Mouse (Mus musculus) midbrain, postnatal 0 days (tissue): ENCODE measurements at regions not wholly inside any gene's neighbourhood (a gene's known extent, or its start where the extent isn't known, plus 50 kb on each side); places are given as distances from the start of the nearest gene placed in this dataset.

Experiments used
- ATAC-seq: fragments of 200-750 bp; cut with Nextera tagmentation; 2 replicates; pipeline ENCODE4 v1.8.0; 2017; ENCODE audit warnings: moderate number of reproducible peaks, mild to moderate bottlenecking, moderate TSS enrichment, moderate library complexity; ENCODE audit not compliant: low FRiP score
- DNase-seq: peaks from one replicate; pipeline ENCODE4 v3.0.0-alpha.2; 2015; ENCODE audit warnings: low spot score
- H3K27ac ChIP-seq: fragments of 300-500 bp; sonication (generic); 2 replicates; pipeline ENCODE4 v1.5.1; 2014; ENCODE audit warnings: low read depth, mild to moderate bottlenecking, low read length, mixed read lengths
- H3K27me3 ChIP-seq: fragments of 300-500 bp; sonication (generic); 2 replicates; pipeline ENCODE4 v1.6.1; 2014; ENCODE audit warnings: low read length, control low read depth, mixed read lengths; ENCODE audit not compliant: insufficient read depth
- H3K36me3 ChIP-seq: fragments of 300-500 bp; sonication (generic); 2 replicates; pipeline ENCODE4 v1.6.1; 2014; ENCODE audit warnings: low read length, control low read depth, mixed read lengths; ENCODE audit not compliant: insufficient read depth
- H3K4me1 ChIP-seq: fragments of 300-500 bp; sonication (generic); 2 replicates; pipeline ENCODE4 v1.6.1; 2014; ENCODE audit warnings: mild to moderate bottlenecking, control low read depth, antibody characterized with exemption, low read length, mixed read lengths; ENCODE audit not compliant: insufficient read depth
- H3K4me2 ChIP-seq: fragments of 300-500 bp; sonication (generic); 2 replicates; pipeline ENCODE4 v1.6.1; 2014; ENCODE audit warnings: low read depth, mild to moderate bottlenecking, low read length, mixed read lengths; ENCODE audit not compliant: poor library complexity, severe bottlenecking
- H3K4me3 ChIP-seq: fragments of 300-500 bp; sonication (generic); 2 replicates; pipeline ENCODE4 v1.5.1; 2014; ENCODE audit warnings: low read depth, mild to moderate bottlenecking, low read length, moderate library complexity
- H3K9ac ChIP-seq: fragments of 300-500 bp; sonication (generic); replicated peaks from 2 replicates; pipeline ENCODE4 v1.6.1; 2014; ENCODE audit warnings: mild to moderate bottlenecking, low read length, moderate library complexity, mixed read lengths; ENCODE audit not compliant: poor library complexity, severe bottlenecking
- H3K9me3 ChIP-seq: fragments of 300-500 bp; sonication (generic); 2 replicates; pipeline ENCODE4 v1.6.1; 2016; ENCODE audit warnings: low read length, control low read depth
- CTCF ChIP-seq: IDR thresholded peaks from 2 replicates; pipeline ENCODE4 v1.5.1; 2016; ENCODE audit warnings: antibody characterized with exemption, mild to moderate bottlenecking
- WGBS: fragments of 180-500 bp; shearing (Covaris S2); extraction: QIAGEN DNeasy Blood & Tissue Kit; methylation state at CpG from one replicate; pipeline ENCODE4 v1.1.7; 2014; 5-methylcytosine and 5-hydroxymethylcytosine counted together

DNA sequence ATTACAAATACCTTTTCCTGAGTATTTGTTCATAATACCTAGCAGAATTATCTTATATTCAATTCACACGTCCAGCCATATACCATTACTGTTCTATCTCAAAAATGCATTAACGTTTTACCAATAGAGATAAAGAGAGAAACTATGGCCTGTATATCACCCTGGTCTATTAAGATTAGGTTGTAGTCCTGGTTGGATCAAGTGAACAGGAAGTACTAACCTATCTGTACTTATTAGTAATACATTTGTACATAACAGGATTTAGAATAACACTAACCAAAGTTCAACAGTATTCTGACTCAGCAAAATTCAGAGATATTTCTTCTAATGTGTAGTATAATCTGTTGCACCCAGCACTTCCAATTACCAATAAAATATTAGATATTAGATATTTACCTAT is 1208.9 kb downstream of the Brinp3 start:
- WGBS, result 91% methylated on average over 2 of the region's 2 CpGs
- no peaks in the 10 kb centered on the region for H3K4me1 ChIP-seq
- no peaks in the 10 kb centered on the region for H3K36me3 ChIP-seq
- no peaks in the 10 kb centered on the region for H3K27me3 ChIP-seq
- no peaks in the 10 kb centered on the region for H3K9me3 ChIP-seq
- TF ChIP-seq CTCF, result no peak
- H3K4me2 ChIP-seq, result no peak overlapping the region
- ATAC-seq (no peak), DNase-seq (no peak)
- no peak overlapping the region for H3K27ac ChIP-seq
- no peak overlapping the region for H3K4me3 ChIP-seq
- H3K9ac ChIP-seq, result no peak overlapping the region

DNA sequence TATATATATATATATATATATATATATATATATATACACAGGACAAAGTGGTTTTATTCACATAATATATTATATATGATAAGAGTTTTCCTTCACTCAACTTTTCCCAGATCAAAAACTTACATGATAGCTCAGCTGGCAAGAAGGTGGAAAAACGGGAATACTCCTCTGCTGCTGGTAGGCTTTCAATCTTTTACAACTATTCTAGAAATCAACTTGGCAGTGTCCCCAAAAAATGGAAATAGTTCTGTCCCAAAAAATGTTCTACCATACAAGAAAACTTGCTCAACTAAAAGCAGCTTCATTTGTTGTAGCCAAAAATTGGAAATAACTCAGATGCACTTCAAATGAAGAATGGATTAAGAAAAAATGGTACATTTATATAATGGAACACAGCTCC is 1235.4 kb downstream of the Brinp3 start:
- H3K9ac ChIP-seq, result no peak overlapping the region
- ATAC-seq (no peak), DNase-seq (no peak)
- no peak for TF ChIP-seq CTCF
- H3K4me2 ChIP-seq, result no peak overlapping the region
- 84% methylated on average over 1 of the region's 1 CpGs for WGBS
- H3K27ac ChIP-seq, result no peak overlapping the region
- no peaks in the 10 kb centered on the region for H3K9me3 ChIP-seq
- no peak overlapping the region for H3K4me3 ChIP-seq
- H3K27me3 ChIP-seq, result no peaks in the 10 kb centered on the region
- no peaks in the 10 kb centered on the region for H3K4me1 ChIP-seq
- H3K36me3 ChIP-seq, result no peaks in the 10 kb centered on the region

DNA sequence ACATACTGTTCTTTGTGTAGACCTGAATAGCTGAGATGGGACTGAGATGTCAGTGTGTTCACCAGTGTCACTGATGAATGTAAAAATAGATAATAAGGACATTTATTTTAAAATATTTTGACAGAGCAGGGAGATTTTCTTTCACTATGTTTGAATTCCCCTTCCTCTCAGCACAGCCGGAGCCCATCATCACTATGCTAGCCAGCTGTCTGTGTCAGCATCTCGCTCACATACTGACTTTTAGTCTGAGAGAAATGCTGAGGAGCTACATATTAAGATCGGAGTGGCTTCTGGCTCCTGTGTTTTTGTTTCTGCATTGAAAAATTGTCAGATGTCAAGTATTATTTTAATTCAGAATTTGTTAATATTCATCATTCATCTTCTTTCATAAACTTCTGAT is 1271.5 kb downstream of the Brinp3 start:
- Histone ChIP-seq H3K4me2 (no peak overlapping the region), H3K4me1 (no peaks in the 10 kb centered on the region), H3K27ac (no peak overlapping the region), H3K9ac (no peak overlapping the region), H3K27me3 (no peaks in the 10 kb centered on the region), H3K9me3 (no peaks in the 10 kb centered on the region), H3K4me3 (no peak overlapping the region), H3K36me3 (no peaks in the 10 kb centered on the region)
- TF ChIP-seq CTCF, result no peak
- ATAC-seq, result no peak
- 57% methylated on average over 3 of the region's 3 CpGs for WGBS
- peak; percentile 24 for DNase-seq

DNA sequence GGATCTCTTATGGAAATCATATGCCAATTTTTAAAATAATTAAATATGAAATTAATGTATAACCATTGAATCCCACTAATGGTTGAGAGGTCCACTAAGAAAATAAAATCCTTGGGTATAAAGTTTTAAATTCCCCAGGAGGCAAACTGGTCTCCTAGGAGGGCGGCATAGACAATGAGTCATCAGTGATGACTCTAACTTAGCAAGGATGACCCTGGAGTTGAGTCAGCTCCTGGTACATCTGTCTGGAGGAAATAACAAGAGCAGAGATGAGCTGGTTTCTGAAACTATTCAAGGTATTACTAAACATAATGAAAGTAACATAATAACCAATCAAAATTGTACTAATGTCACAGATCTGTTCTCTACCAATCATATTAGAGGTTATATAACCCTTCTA is 1308.2 kb downstream of the Brinp3 start:
- no peaks in the 10 kb centered on the region for H3K4me1 ChIP-seq
- H3K36me3 ChIP-seq, result no peaks in the 10 kb centered on the region
- no peak overlapping the region for H3K27ac ChIP-seq
- no peak overlapping the region for H3K4me3 ChIP-seq
- H3K27me3 ChIP-seq, result no peaks in the 10 kb centered on the region
- no peak overlapping the region for H3K9ac ChIP-seq
- no peak for TF ChIP-seq CTCF
- H3K4me2 ChIP-seq, result no peak overlapping the region
- 91% methylated on average over 1 of the region's 1 CpGs for WGBS
- no peaks in the 10 kb centered on the region for H3K9me3 ChIP-seq
- ATAC-seq (no peak), DNase-seq (no peak)
